In the genomic region with DNA sequence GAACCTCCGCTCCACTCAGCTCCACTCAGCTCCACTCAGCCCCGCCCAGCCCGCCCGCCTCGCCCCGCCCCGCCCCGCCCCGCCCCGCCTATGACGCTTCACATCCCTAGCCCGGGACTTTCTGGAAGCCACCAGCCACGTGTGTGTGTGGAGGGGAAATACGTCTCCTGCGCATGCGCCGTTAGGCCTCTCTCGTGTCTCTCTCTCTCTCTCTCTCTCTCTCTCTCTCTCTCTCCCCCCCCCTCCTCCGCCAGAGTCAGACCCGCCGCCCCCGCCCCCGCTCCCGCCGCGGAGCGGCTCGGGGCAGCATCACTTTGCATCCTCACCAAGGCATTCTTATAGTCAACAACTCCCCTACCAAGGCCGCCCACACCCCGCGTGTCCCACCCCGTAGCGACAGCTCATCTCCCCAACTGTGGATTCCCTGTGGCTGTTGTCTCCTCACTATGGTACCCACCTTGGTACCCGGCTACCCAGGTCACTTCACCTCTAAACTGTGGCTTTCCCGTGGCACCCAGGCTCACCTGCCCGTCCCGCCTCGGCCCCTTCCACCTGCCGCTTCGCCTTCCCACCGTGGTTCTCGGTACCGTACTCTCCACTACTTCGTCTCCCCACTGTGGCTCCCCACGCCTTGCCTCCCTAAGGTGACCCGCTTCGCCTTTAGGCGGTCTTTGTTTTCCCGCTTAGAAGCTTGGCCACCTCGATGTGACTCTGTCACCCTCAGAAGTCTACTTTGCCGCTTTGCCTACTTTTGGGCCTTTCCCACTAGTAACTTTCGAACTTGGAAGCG, we compare ENCODE assay signal across 8 mouse cellular contexts. TPM values are rescaled to one million over a fixed set of nuclear protein-coding genes. Genes with fewer than 3 reads are reported as not detected.
DNase-seq lines count a peak whose midpoint lies in the region; ATAC-seq and TF ChIP-seq lines count a peak whose summit lies in the region.

No protein-coding gene starts in this region.

- H3K9ac ChIP-seq in forebrain, embryonic 16.5 days (replicated peaks; ENCODE audit: low read depth, low read length) = peak overlapping the region; percentile 29; the same call in 1 of the 2 replicates
- no peak overlapping the region for H3K9ac ChIP-seq in liver, postnatal 0 days (replicated peaks)
- peak overlapping the region; percentile 34 for H3K9ac ChIP-seq in neural tube, embryonic 13.5 days

- peak overlapping the region; percentile 38 for H3K4me3 ChIP-seq in forebrain, embryonic 16.5 days (replicated peaks; ENCODE audit: low read length)
- no peak overlapping the region for H3K4me3 ChIP-seq in liver, postnatal 0 days (ENCODE audit: low read depth, low read length)
- H3K4me3 ChIP-seq in neural tube, embryonic 13.5 days = peak overlapping the region; percentile 34

- intact Hi-C loops in heart, postnatal 36 days (cut with DNase I) = loop anchor here (5.0 kb wide), 1 partner anchor 44 kb away; a partner anchor contains a TSS

- TF ChIP-seq CTCF in liver, postnatal 0 days (IDR thresholded peaks at IDR 0.05; ENCODE audit: low read depth) = no peak

- H3K27ac ChIP-seq in forebrain, embryonic 16.5 days (ENCODE audit: low read length) = no peak overlapping the region
- H3K27ac ChIP-seq in liver, postnatal 0 days (ENCODE audit: low read depth) = no peak overlapping the region
- H3K27ac ChIP-seq in neural tube, embryonic 13.5 days (replicated peaks) = no peak overlapping the region

- peak; percentile 68 for DNase-seq in ES-CJ7 (ENCODE audit: low read depth, low spot score)
- peak; percentile 75 for DNase-seq in cerebellum, adult 11-12 months
- peak; percentile 26 to 40 for DNase-seq in heart, postnatal 36 days
- peak; percentile 11 to 56 for DNase-seq in layer of hippocampus, adult 18-20 months (ENCODE audit: low spot score in 2 of 2)
- DNase-seq in liver, postnatal 0 days = peak; percentile 73
- DNase-seq in telencephalon, adult 2 months (ENCODE audit: low read depth, low spot score) = peak; percentile 46

- H3K36me3 ChIP-seq in forebrain, embryonic 16.5 days (ENCODE audit: control insufficient read depth, insufficient read depth) = no peaks in the 10 kb centered on the region
- no peaks in the 10 kb centered on the region for H3K36me3 ChIP-seq in liver, postnatal 0 days (replicated peaks; ENCODE audit: insufficient read depth, low read length)
- no peaks in the 10 kb centered on the region for H3K36me3 ChIP-seq in neural tube, embryonic 13.5 days

- no peaks in the 10 kb centered on the region for H3K4me1 ChIP-seq in forebrain, embryonic 16.5 days (replicated peaks; ENCODE audit: control insufficient read depth, insufficient read depth, low read length)
- H3K4me1 ChIP-seq in liver, postnatal 0 days (ENCODE audit: insufficient read depth) = no peaks in the 10 kb centered on the region
- H3K4me1 ChIP-seq in neural tube, embryonic 13.5 days (replicated peaks) = no peaks in the 10 kb centered on the region

- H3K27me3 ChIP-seq in forebrain, embryonic 16.5 days (replicated peaks; ENCODE audit: control insufficient read depth, insufficient read depth, low read length) = no peaks in the 10 kb centered on the region
- H3K27me3 ChIP-seq in liver, postnatal 0 days (ENCODE audit: insufficient read depth, low read length) = no peaks in the 10 kb centered on the region
- H3K27me3 ChIP-seq in neural tube, embryonic 13.5 days = peaks cover 8% of the 10 kb centered on the region

- peak overlapping the region; percentile 48 for H3K4me2 ChIP-seq in forebrain, embryonic 16.5 days (ENCODE audit: low read length)
- H3K4me2 ChIP-seq in liver, postnatal 0 days (ENCODE audit: low read depth, low read length) = peak overlapping the region; percentile 58
- H3K4me2 ChIP-seq in neural tube, embryonic 13.5 days = peak overlapping the region; percentile 49

- TF ChIP-seq EP300 in liver, postnatal 0 days (IDR thresholded peaks at IDR 0.05; ENCODE audit: low read depth) = no peak

- peak; percentile 96 for ATAC-seq in forebrain, embryonic 16.5 days
- peak; percentile 90 for ATAC-seq in liver, postnatal 0 days
- ATAC-seq in neural tube, embryonic 13.5 days (ENCODE audit: low read depth) = peak; percentile 94

- 61% methylated on average over 32 of the region's 53 CpGs for WGBS in forebrain, embryonic 16.5 days
- WGBS in liver, postnatal 0 days (ENCODE audit: insufficient replicate concordance) = 56% methylated on average over 36 of the region's 53 CpGs
- WGBS in neural tube, embryonic 13.5 days = 66% methylated on average over 32 of the region's 53 CpGs

- no peaks in the 10 kb centered on the region for H3K9me3 ChIP-seq in forebrain, embryonic 16.5 days (ENCODE audit: control insufficient read depth, low read length)
- H3K9me3 ChIP-seq in liver, postnatal 0 days (ENCODE audit: low read length) = no peaks in the 10 kb centered on the region
- H3K9me3 ChIP-seq in neural tube, embryonic 13.5 days = peaks cover 7% of the 10 kb centered on the region

RNA-seq across cellular contexts. Expression of a gene that starts 1.1 kb away (rescaled TPM):
- polyA plus RNA-seq in forebrain, embryonic 16.5 days (2015; fragmentation: Nextera tagmentation; extraction: Ambion mirVana) = 0.18 and 0.22 TPM in 2 replicates
- total RNA-seq in heart, postnatal 36 days (2021) = under 1 TPM in 1 of 2 experiments, not detected in 1; 0.19 TPM
- not detected for total RNA-seq in layer of hippocampus, adult 18-20 months (2021)
- 0.18 and 0.25 TPM in 2 replicates for polyA plus RNA-seq in liver, postnatal 0 days (2015; fragmentation: Nextera tagmentation; extraction: Ambion mirVana)
- 0.42 and 0.48 TPM in 2 replicates for polyA plus RNA-seq in neural tube, embryonic 13.5 days (2015; fragmentation: Nextera tagmentation; extraction: Ambion mirVana)

RNA-seq across cellular contexts. Expression of a gene that starts 45.5 kb away (rescaled TPM):
- 6.3 and 8.7 TPM in 2 replicates for polyA plus RNA-seq in forebrain, embryonic 16.5 days (2015; fragmentation: Nextera tagmentation; extraction: Ambion mirVana)
- total RNA-seq in heart, postnatal 36 days (2021) = 1 to 10 TPM; 3.5 to 7.3 TPM
- 10 to 100 TPM in 1 of 2 experiments, 1 to 10 TPM in 1; 9.6 to 11.2 TPM for total RNA-seq in layer of hippocampus, adult 18-20 months (2021)
- 1.8 and 1.9 TPM in 2 replicates for polyA plus RNA-seq in liver, postnatal 0 days (2015; fragmentation: Nextera tagmentation; extraction: Ambion mirVana)
- polyA plus RNA-seq in neural tube, embryonic 13.5 days (2015; fragmentation: Nextera tagmentation; extraction: Ambion mirVana) = 6.4 and 8.3 TPM in 2 replicates
